Mouse (Mus musculus): ENCODE results near the gene Acsl4.

Acsl4 gene

DNA sequence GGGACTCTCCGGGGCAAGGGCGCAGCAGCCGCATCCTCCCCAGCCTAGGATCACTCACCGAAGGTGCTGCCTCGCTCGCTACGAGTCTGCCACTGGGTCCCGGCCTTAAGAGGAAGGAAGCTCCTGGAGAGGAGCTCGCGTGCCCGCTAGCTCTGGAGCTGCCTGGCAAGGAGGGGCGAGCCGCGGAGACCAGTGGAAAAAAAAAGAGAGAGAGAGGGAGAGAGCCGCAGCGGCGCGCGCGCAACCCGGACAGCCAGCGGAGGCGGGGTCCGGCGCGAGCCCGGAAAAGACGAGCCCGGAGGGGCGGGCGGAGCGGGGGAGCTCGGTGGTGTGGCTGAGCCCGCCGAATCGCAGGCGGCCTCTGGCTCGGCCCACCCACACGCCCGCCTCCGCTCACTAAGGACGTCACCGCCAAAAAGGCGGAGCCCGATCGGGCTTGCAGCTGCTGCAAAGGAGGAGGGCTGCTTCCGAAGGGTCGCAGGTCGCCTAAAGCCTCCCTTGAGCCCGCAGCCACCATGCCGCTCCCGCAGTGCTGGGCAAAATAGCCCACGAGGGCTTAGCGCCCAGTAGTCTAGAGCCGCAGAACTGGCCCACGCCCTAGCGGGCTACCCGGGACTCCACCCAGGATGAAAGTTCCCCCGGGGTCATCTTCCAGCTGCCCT lies at the start of gene Acsl4:
Acsl4 (minus strand) TSS at position 289 of the 662 bp plus-strand sequence.
- DNase-seq (ENCODE audit: low spot score in 2 of 2): peak; percentile 92

DNA sequence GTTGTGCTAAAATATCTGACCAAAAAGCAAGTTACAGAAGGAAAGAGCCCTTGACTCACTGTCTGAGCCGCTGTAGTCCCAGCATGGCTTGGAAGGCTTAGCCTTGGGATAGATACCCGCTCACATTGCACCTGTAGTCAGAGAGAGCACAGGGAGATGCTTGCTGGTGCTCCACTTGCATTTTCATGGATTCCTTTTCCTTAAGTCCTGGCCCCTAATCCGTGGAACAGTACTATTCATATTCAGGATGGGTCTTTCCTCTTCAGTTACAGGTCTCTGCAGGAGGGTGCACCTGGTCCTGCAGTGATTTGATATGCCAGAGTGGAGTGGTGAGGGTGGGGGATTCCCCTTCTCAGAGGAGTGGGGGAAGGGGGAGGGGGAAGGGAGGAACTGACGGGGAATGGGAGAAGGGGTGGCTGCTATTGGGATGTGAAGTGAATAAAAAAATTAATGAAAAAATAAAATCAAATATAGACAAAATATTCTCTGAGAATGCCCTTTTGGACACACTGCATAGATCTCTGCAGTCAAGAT lies 47.7 kb upstream of the Acsl4 start:
- DNase-seq (ENCODE audit: low spot score in 2 of 2): no peak

DNA sequence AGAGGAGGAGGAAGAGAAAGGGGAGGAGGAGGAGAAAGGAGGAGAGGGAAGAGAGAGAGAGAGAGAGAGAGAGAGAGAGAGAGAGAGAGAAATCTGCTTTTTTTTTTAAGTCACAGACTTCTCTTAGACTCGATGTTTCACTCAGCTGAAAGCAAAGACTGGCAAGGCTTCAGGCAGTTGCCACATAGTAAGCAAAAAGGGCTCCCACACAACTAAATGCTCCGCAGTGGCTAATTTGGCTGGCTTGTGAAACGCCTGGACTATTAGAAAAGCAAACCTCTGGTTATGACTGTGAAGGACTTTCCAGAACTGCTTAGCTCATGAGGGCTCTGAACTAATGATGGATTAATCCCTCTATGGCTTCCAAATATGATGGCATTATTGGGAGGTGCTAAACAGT lies 42.5 kb upstream of the Acsl4 start:
- no peak for DNase-seq (ENCODE audit: low spot score in 2 of 2)

GRCm38 (mm10) chrX:142427111-142427510 lies 36.8 kb upstream of the Acsl4 start:
- DNase-seq (ENCODE audit: low spot score in 2 of 2): no peak

DNA sequence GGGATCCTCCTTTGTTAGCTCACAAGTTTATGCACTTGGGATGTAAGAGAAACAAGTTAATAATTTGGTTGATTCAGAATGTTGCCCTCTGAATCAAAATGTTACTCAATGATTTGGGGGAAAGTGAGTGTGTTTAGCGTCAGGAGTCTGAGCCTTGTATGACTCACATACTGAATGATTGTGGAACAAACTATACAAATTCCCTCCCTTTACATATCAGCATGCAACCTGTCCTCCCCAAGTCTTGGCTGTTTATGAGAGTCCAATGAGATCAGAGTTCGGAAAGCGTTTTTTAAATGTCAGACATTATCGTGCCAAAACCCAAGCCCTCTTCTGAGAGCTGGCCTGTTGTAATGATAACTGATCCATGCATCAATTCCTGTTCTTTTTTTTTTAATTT lies 36.3 kb upstream of the Acsl4 start:
- no peak for DNase-seq (ENCODE audit: low spot score in 2 of 2)

GRCm38 (mm10) chrX:142413884-142414283 lies 23.5 kb upstream of the Acsl4 start:
- DNase-seq (ENCODE audit: low spot score in 2 of 2): no peak

DNA sequence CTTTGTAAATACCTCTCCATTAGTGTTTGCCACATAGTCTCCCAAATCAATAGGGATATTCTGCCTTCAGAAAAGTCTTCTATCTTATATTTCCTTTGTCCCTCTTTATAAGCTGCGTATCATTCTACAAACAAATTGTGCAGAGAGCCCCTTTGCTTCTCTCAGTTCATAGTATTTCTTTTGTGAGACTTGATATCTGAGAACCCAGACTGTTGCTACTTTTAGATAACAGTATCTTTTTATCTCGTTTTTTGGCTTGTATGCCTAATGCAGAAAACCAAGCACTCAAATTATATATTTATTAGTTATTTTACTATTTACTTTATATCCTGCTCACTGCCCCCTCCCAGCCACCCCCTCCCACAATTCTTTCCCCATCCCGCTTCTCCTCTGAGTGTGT lies 19.7 kb upstream of the Acsl4 start:
- DNase-seq (ENCODE audit: low spot score in 2 of 2): no peak

- no peak for DNase-seq (ENCODE audit: low spot score in 2 of 2)
These were observed 19.0 kb upstream of the Acsl4 start for GRCm38 (mm10) chrX:142409338-142409737.

DNA sequence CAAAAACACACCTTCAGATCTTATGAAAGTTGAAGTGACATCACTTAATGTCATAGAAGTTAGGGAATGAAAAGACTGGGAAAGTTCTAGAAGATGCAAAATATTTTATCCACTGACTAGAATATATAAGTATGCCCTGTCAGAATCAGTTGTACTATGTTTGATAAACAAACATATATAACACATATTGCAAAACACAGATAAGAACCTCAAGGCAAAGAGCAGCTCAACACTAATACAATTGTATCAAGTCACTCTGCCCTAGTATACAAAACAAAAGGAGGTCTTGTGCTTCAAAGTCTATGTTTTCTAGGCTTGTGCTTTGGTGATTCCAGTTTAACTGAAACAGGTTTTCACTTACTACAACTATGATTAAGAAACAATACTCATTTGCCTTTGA lies 12.8 kb upstream of the Acsl4 start:
- DNase-seq (ENCODE audit: low spot score in 2 of 2): no peak

GRCm38 (mm10) chrX:142398621-142399020 lies 8.3 kb upstream of the Acsl4 start:
- DNase-seq (ENCODE audit: low spot score in 2 of 2): no peak

DNA sequence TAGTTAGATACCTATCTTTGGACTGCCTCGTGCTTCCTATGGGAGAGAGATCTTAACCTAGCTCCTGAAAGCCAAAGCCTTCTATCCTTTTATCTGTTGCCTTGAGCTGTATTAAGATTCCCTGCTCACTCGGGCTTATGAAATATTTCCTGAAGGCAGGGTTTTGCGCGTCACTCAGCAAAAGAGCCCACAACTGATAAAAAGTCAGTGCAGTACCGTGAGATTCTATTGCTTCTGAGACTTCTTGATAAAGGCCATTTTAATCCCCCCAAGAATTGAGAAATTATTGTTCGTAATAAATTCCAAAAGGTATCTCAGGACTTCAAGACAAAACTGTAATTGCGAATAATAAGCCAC lies 552 bp upstream of the Acsl4 start:
- no peak for DNase-seq (ENCODE audit: low spot score in 2 of 2)

DNA sequence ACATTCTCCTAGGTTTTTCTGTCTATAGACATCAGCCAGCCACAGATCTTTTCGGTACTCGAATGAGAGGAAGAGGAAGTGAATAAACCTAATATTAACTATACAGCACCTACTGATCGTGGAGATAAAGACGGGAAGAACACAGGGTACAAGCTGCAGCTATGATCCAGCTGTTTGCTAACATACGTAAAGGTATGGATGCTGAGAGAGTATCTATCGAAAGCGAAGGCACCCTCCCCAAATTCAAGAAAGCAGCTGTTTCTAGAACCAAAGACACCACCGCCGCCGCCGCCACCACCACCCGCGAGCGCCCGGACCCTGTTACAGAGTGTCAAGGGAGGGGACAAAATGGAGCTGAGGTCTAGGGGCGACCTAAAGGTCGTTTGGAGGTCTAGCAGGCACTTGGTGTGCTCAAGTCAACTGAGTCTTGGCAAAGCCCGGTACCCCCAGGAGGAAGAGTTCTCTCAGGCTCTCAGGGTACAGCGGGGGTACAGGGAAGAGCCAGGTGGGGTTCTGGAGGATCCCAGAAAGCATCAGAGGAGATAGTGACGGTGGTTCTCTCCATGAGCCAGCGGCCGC lies 665 bp downstream of the Acsl4 start:
- DNase-seq (ENCODE audit: low spot score in 2 of 2): peak; percentile 30

DNA sequence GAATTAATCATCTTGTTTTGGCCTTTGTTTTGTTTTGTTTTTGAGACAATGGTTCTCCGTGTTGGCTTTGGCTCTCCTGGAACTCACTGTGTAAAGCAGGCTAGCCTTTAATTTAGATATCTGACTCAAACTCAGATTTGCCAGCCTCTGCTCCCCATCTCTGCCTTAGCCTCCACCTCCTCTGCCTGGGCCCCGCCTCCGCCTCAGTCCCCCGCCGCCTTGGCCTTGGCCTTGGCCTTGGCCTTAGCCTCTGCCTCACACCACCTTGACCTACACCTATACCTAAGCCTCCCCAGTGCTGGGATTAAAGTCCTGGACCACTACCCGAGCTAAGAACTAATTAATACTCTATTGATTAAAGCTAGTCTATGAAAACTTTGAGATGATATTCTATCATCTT lies 2.2 kb downstream of the Acsl4 start:
- no peak for DNase-seq (ENCODE audit: low spot score in 2 of 2)

DNA sequence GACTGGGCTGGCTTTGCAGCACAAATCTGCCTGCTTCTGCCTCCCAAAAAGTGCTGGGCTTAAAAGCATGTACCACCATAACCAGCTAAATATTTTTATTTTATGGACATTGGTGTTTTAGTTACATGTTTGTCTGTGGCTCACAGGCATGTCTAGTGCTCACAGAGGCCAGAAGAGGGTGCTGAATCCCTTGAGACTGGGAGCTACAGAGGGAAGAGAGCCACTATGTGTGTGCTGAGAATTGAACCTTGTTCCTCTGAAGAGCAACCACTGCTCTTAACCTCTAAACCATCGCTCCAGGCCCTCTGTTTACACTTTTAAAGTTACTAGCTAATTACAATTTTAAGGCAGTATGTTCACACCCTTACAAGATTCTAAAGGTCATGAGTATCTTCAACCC lies 2.7 kb downstream of the Acsl4 start:
- no peak for DNase-seq (ENCODE audit: low spot score in 2 of 2)

GRCm38 (mm10) chrX:142384918-142385317 lies 5.4 kb downstream of the Acsl4 start:
- DNase-seq (ENCODE audit: low spot score in 2 of 2): no peak

- DNase-seq (ENCODE audit: low spot score in 2 of 2): no peak
These were observed 10.4 kb downstream of the Acsl4 start for GRCm38 (mm10) chrX:142379894-142380293.

GRCm38 (mm10) chrX:142378048-142378447 lies 12.3 kb downstream of the Acsl4 start:
- DNase-seq (ENCODE audit: low spot score in 2 of 2): no peak

DNA sequence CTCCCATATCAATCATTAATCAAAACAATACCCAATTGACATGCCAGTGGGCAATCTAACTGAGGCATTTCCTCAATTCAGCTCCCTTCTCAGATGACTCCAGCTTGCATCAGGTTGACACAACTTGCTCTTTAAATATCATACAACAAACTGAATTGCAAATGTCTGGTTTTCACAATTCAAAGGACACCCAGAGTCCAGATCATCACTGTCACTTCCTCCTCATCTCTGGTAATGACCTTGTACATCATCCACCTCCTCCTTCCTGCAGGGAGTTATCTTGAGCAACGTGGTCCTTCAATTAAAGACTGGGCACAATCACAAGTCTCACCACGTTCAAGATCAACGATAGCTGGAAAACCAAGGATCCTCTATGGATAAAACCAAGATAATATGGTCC lies 13.0 kb downstream of the Acsl4 start:
- DNase-seq (ENCODE audit: low spot score in 2 of 2): no peak

- DNase-seq (ENCODE audit: low spot score in 2 of 2): no peak
These were observed 13.6 kb downstream of the Acsl4 start for GRCm38 (mm10) chrX:142376747-142377146.

GRCm38 (mm10) chrX:142375519-142375918 lies 14.8 kb downstream of the Acsl4 start:
- DNase-seq (ENCODE audit: low spot score in 2 of 2): no peak

DNA sequence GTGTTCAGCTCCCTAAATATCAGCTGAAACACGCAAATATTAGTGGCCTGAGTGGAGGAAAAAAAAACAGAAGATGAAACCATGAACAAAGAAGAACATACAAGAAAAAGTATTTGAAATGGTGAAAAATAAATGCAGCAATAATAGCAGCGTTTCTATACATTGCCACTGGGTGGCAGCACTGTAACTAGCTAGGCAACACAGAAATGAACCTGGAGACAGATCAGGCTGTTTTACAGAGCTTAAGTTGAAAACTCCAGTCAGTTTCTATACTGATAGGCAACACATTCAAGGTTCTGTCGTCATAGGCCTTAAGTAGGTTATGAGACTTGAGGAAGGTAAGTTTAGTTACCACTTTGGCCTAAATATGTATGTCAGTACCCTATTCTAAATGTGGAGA lies 17.9 kb downstream of the Acsl4 start:
- DNase-seq (ENCODE audit: low spot score in 2 of 2): peak; percentile 37 to 50

GRCm38 (mm10) chrX:142369935-142370334 lies 20.4 kb downstream of the Acsl4 start:
- no peak for DNase-seq (ENCODE audit: low spot score in 2 of 2)

- no peak for DNase-seq (ENCODE audit: low spot score in 2 of 2)
These were observed 26.5 kb downstream of the Acsl4 start for GRCm38 (mm10) chrX:142363882-142364281.

- no peak for DNase-seq (ENCODE audit: low spot score in 2 of 2)
These were observed 31.3 kb downstream of the Acsl4 start for GRCm38 (mm10) chrX:142359031-142359430.
